Mouse (Mus musculus): ENCODE measurements around the gene Arnt. TPM values are rescaled to one million over a fixed set of nuclear protein-coding genes. Genes with fewer than 3 reads are reported as not detected.
"Not testable (repeated sequence)": the region's sequence is repeated elsewhere in the genome, so short reads cannot be mapped to it uniquely, and the experiment has no call there.

The Arnt gene
- polyA plus RNA-seq, 1 experiment from 2014 or later, result 12.5 TPM

DNA sequence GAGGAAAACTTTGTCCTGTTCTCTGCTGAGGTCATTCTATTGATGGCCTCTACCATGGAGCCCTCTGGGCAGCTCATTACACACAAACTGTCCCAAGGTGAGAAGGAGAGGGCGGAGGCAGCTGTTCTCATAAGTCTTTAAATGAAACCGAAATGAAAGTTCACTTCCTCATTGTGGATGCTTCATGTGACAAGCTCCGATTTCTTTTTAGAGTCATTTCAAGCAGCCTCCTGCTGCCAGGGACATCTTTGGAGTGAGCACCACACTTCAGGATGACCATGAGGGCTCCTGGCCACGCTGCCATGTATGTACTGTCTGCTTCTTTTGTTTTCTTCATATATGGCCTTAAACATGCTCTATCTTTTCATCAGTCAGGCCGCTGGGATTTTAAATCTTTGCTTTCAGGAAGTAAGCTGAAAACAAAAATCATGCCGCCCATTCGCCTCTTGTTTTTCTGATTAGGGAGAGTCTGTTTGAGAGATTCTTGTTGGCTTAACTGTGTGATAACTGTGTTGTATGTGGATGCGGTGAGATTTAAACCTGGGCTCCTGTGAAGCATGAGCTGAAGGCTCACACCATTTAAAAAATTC is 92.5 kb downstream of the Arnt start, which contains the start of gene Ctss:
Gene Ctss (plus strand): TSS at position 165 of the 590 bp plus-strand sequence.
- no peak within 1 kb of the TSS for H3K27ac ChIP-seq (ENCODE audit: low read depth, low read length)
- no peak within 1 kb of the TSS for H3K4me3 ChIP-seq (ENCODE audit: low read depth, low read length)
- H3K4me1 ChIP-seq (ENCODE audit: control insufficient read depth, insufficient read depth, low read length), result no peaks in the 10 kb centered on the region
- no peak for ATAC-seq (ENCODE audit: low read depth)
- H3K27me3 ChIP-seq (ENCODE audit: control insufficient read depth, insufficient read depth, low read length), result no peaks in the 10 kb centered on the region
- H3K9ac ChIP-seq (replicated peaks; ENCODE audit: low read depth, low read length), result no peak within 1 kb of the TSS
- WGBS, result 90% methylated on average over 8 of the region's 8 CpGs
- no peak within 1 kb of the TSS for H3K4me2 ChIP-seq (ENCODE audit: low read depth, low read length)
- H3K9me3 ChIP-seq (ENCODE audit: control insufficient read depth, low read length), result no peaks in the 10 kb centered on the region
- H3K36me3 ChIP-seq (ENCODE audit: control insufficient read depth, insufficient read depth, low read length), result no peaks in the 10 kb centered on the region

GRCm38 (mm10) chr3:95529814-95530213 is 95.6 kb downstream of the Arnt start:
- no peak overlapping the region for H3K27ac ChIP-seq (ENCODE audit: low read depth, low read length)
- ATAC-seq (ENCODE audit: low read depth), result no peak
- no peak overlapping the region for H3K4me2 ChIP-seq (ENCODE audit: low read depth, low read length)
- no peaks in the 10 kb centered on the region for H3K9me3 ChIP-seq (ENCODE audit: control insufficient read depth, low read length)
- WGBS, result 84% methylated on average over 6 of the region's 6 CpGs
- no peak overlapping the region for H3K4me3 ChIP-seq (ENCODE audit: low read depth, low read length)
- H3K4me1 ChIP-seq (ENCODE audit: control insufficient read depth, insufficient read depth, low read length), result no peaks in the 10 kb centered on the region
- no peaks in the 10 kb centered on the region for H3K27me3 ChIP-seq (ENCODE audit: control insufficient read depth, insufficient read depth, low read length)
- H3K9ac ChIP-seq (replicated peaks; ENCODE audit: low read depth, low read length), result no peak overlapping the region
- H3K36me3 ChIP-seq (ENCODE audit: control insufficient read depth, insufficient read depth, low read length), result no peaks in the 10 kb centered on the region

GRCm38 (mm10) chr3:95531025-95531424 is 96.8 kb downstream of the Arnt start:
- Histone ChIP-seq H3K4me1 (ENCODE audit: control insufficient read depth, insufficient read depth, low read length) (no peaks in the 10 kb centered on the region), H3K4me3 (ENCODE audit: low read depth, low read length) (no peak overlapping the region), H3K4me2 (ENCODE audit: low read depth, low read length) (no peak overlapping the region), H3K9ac (replicated peaks; ENCODE audit: low read depth, low read length) (no peak overlapping the region), H3K36me3 (ENCODE audit: control insufficient read depth, insufficient read depth, low read length) (no peaks in the 10 kb centered on the region), H3K27me3 (ENCODE audit: control insufficient read depth, insufficient read depth, low read length) (no peaks in the 10 kb centered on the region), H3K27ac (ENCODE audit: low read depth, low read length) (no peak overlapping the region), H3K9me3 (ENCODE audit: control insufficient read depth, low read length) (no peaks in the 10 kb centered on the region)
- WGBS, result 93% methylated on average over 1 of the region's 1 CpGs
- ATAC-seq (ENCODE audit: low read depth), result no peak

DNA sequence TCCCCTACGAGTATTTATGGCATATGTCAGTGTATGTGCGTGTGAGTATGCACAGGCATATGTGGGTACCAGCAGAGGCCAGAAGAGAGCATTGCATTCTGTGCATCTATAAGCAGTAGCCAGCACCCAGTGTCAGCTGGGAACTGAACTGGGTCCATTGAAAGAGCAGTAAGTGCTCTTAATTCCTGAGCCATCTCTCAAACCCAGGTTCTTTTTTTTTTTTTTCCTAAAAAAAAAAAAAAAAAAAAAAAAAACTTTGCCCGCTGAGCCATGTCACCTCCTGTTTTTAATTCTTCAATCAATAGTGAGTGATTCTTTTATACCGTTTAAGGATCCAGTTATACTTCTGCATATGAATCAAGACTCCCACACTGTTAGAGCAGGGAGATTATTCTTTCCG is 99.2 kb downstream of the Arnt start:
- no peak for ATAC-seq (ENCODE audit: low read depth)
- Histone ChIP-seq H3K9me3 (ENCODE audit: control insufficient read depth, low read length) (no peaks in the 10 kb centered on the region), H3K4me3 (ENCODE audit: low read depth, low read length) (no peak overlapping the region), H3K27me3 (ENCODE audit: control insufficient read depth, insufficient read depth, low read length) (no peaks in the 10 kb centered on the region), H3K27ac (ENCODE audit: low read depth, low read length) (no peak overlapping the region), H3K9ac (replicated peaks; ENCODE audit: low read depth, low read length) (no peak overlapping the region), H3K36me3 (ENCODE audit: control insufficient read depth, insufficient read depth, low read length) (no peaks in the 10 kb centered on the region), H3K4me2 (ENCODE audit: low read depth, low read length) (no peak overlapping the region), H3K4me1 (ENCODE audit: control insufficient read depth, insufficient read depth, low read length) (no peaks in the 10 kb centered on the region)
- 88% methylated on average over 5 of the region's 5 CpGs for WGBS

- H3K9ac ChIP-seq (replicated peaks; ENCODE audit: low read depth, low read length), result no peak overlapping the region
- no peak overlapping the region for H3K4me3 ChIP-seq (ENCODE audit: low read depth, low read length)
- 93% methylated on average over 1 of the region's 1 CpGs for WGBS
- H3K4me1 ChIP-seq (ENCODE audit: control insufficient read depth, insufficient read depth, low read length), result no peaks in the 10 kb centered on the region
- H3K27ac ChIP-seq (ENCODE audit: low read depth, low read length), result no peak overlapping the region
- no peak overlapping the region for H3K4me2 ChIP-seq (ENCODE audit: low read depth, low read length)
- no peaks in the 10 kb centered on the region for H3K27me3 ChIP-seq (ENCODE audit: control insufficient read depth, insufficient read depth, low read length)
- ATAC-seq (ENCODE audit: low read depth), result no peak
- no peaks in the 10 kb centered on the region for H3K9me3 ChIP-seq (ENCODE audit: control insufficient read depth, low read length)
- no peaks in the 10 kb centered on the region for H3K36me3 ChIP-seq (ENCODE audit: control insufficient read depth, insufficient read depth, low read length)
Observed at GRCm38 (mm10) chr3:95534927-95535326, 100.7 kb downstream of the Arnt start.

DNA sequence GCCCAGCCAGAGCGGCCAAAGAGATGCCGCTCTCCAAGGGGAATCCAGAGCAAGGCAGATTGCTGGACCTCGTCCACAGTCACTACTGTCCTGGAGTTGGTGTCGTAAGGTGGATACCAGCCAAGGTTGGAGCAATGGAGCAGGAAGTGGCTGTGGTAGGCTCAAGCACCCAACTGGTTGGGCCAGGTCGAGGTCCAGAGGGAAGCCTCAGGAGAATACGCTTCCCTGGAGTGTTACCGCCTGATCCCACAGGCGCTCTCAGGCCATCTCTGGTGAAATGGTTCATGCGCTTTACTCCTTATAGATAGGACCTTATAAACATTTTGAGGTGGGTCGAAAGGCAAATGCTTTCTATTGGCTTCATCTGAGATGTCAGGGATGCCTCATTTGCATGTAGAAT is 104.7 kb downstream of the Arnt start:
- no peak overlapping the region for H3K4me3 ChIP-seq (ENCODE audit: low read depth, low read length)
- H3K36me3 ChIP-seq (ENCODE audit: control insufficient read depth, insufficient read depth, low read length), result no peaks in the 10 kb centered on the region
- no peak for ATAC-seq (ENCODE audit: low read depth)
- no peaks in the 10 kb centered on the region for H3K9me3 ChIP-seq (ENCODE audit: control insufficient read depth, low read length)
- H3K27me3 ChIP-seq (ENCODE audit: control insufficient read depth, insufficient read depth, low read length), result no peaks in the 10 kb centered on the region
- H3K4me1 ChIP-seq (ENCODE audit: control insufficient read depth, insufficient read depth, low read length), result no peaks in the 10 kb centered on the region
- 95% methylated on average over 10 of the region's 10 CpGs for WGBS
- no peak overlapping the region for H3K27ac ChIP-seq (ENCODE audit: low read depth, low read length)
- H3K9ac ChIP-seq (replicated peaks; ENCODE audit: low read depth, low read length), result no peak overlapping the region
- H3K4me2 ChIP-seq (ENCODE audit: low read depth, low read length), result no peak overlapping the region

GRCm38 (mm10) chr3:95539837-95540236 is 105.6 kb downstream of the Arnt start:
- ATAC-seq (ENCODE audit: low read depth), result no peak
- no peaks in the 10 kb centered on the region for H3K36me3 ChIP-seq (ENCODE audit: control insufficient read depth, insufficient read depth, low read length)
- H3K27me3 ChIP-seq (ENCODE audit: control insufficient read depth, insufficient read depth, low read length), result no peaks in the 10 kb centered on the region
- no peaks in the 10 kb centered on the region for H3K9me3 ChIP-seq (ENCODE audit: control insufficient read depth, low read length)
- no peak overlapping the region for H3K4me2 ChIP-seq (ENCODE audit: low read depth, low read length)
- H3K9ac ChIP-seq (replicated peaks; ENCODE audit: low read depth, low read length), result no peak overlapping the region
- WGBS, result 98% methylated on average over 4 of the region's 4 CpGs
- H3K27ac ChIP-seq (ENCODE audit: low read depth, low read length), result no peak overlapping the region
- H3K4me1 ChIP-seq (ENCODE audit: control insufficient read depth, insufficient read depth, low read length), result no peaks in the 10 kb centered on the region
- H3K4me3 ChIP-seq (ENCODE audit: low read depth, low read length), result no peak overlapping the region

DNA sequence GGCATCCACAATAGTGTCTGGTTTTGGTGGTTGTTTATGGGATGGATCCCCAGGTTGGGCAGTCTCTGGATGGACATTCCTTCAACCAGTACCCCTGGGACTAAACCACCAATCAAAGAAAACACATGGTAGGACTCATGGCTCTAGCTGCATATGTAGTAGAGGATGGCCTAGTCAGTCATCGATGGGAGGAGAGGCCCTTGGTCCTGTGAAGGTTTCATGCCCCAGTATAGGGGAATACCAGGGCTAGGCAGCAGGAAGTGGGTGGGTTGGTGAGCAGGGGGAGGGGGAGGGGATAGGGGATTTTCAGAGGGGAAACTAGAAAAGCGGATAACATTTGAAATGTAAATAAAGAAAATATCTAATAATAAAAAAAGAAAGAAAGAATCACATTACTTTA is 107.0 kb downstream of the Arnt start:
- not testable (repeated sequence) for ATAC-seq (ENCODE audit: low read depth); H3K4me2 ChIP-seq (ENCODE audit: low read depth, low read length)

DNA sequence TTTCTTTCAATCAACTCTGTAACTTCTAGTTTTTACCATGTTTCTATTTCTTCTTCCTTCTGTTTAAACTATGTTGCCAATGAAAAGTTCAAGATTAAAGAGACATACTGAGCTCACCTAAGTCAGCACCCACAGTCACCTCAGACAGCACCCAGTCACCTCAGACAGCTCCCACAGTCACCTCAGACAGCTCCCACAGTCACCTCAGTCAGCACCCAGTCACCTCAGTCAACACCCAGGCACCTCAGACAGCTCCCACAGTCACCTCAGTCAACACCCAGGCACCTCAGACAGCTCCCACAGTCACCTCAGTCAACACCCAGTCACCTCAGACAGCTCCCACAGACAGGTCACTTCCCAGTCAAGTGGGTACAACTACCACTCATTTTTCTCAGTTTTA is 108.0 kb downstream of the Arnt start:
- no peaks in the 10 kb centered on the region for H3K4me1 ChIP-seq (ENCODE audit: control insufficient read depth, insufficient read depth, low read length)
- no peak overlapping the region for H3K27ac ChIP-seq (ENCODE audit: low read depth, low read length)
- H3K9ac ChIP-seq (replicated peaks; ENCODE audit: low read depth, low read length), result no peak overlapping the region
- no peak overlapping the region for H3K4me3 ChIP-seq (ENCODE audit: low read depth, low read length)
- no peaks in the 10 kb centered on the region for H3K27me3 ChIP-seq (ENCODE audit: control insufficient read depth, insufficient read depth, low read length)
- ATAC-seq (ENCODE audit: low read depth), result no peak
- H3K9me3 ChIP-seq (ENCODE audit: control insufficient read depth, low read length), result no peaks in the 10 kb centered on the region
- no peak overlapping the region for H3K4me2 ChIP-seq (ENCODE audit: low read depth, low read length)
- H3K36me3 ChIP-seq (ENCODE audit: control insufficient read depth, insufficient read depth, low read length), result no peaks in the 10 kb centered on the region

More for the DNA sequence above, 107.0 kb downstream of the Arnt start:
- H3K9ac ChIP-seq (replicated peaks; ENCODE audit: low read depth, low read length); H3K4me3 ChIP-seq (ENCODE audit: low read depth, low read length); H3K27ac ChIP-seq (ENCODE audit: low read depth, low read length); H3K4me1 ChIP-seq (ENCODE audit: control insufficient read depth, insufficient read depth, low read length); H3K9me3 ChIP-seq (ENCODE audit: control insufficient read depth, low read length); H3K27me3 ChIP-seq (ENCODE audit: control insufficient read depth, insufficient read depth, low read length); H3K36me3 ChIP-seq (ENCODE audit: control insufficient read depth, insufficient read depth, low read length): not testable (repeated sequence)
- WGBS, result 90% methylated on average over 2 of the region's 2 CpGs
